Mouse (Mus musculus): Measurements from ENCODE around the gene Add1. TPM values are rescaled to one million over a fixed set of nuclear protein-coding genes. Genes with fewer than 3 reads are reported as not detected.

Gene Add1
- polyA plus RNA-seq, 1 experiment from 2014 or later: 133 TPM

DNA sequence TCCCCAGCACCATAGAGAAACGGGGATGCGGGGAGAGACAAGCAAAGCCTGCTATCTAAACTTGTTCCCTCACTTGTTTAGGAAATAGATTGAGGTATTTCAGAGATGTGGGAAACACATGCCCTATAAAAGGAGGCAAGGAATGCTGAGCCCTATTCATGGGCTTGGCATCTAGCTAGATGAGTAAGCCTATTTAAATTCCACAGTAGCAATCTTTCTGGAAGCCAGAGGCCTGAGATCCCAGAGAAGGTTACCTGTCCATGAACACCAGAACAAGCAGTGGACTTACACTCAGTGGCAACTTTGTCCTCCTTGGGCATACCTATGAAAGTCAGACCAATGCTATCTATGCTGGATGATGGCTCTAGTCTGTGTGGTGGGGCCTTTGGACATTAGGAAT is 89.8 kb downstream of the Add1 start:
- H3K9ac ChIP-seq (ENCODE audit: low read depth, low read length): no peak overlapping the region
- no peak for ATAC-seq (ENCODE audit: low read depth)
- H3K4me3 ChIP-seq (ENCODE audit: low read depth, low read length): no peak overlapping the region
- H3K4me1 ChIP-seq (ENCODE audit: control insufficient read depth, low read depth, low read length): peaks cover 12% of the 10 kb centered on the region
- H3K9me3 ChIP-seq (replicated peaks; ENCODE audit: control insufficient read depth, low read length): no peaks in the 10 kb centered on the region
- no peaks in the 10 kb centered on the region for H3K36me3 ChIP-seq (ENCODE audit: control insufficient read depth, insufficient read depth)
- H3K27ac ChIP-seq (ENCODE audit: low read length): no peak overlapping the region
- H3K4me2 ChIP-seq (ENCODE audit: low read depth, low read length): no peak overlapping the region
- H3K27me3 ChIP-seq (ENCODE audit: control insufficient read depth, insufficient read depth, low read depth, low read length): no peaks in the 10 kb centered on the region
- WGBS (ENCODE audit: insufficient replicate concordance): 84% methylated on average over 2 of the region's 2 CpGs

DNA sequence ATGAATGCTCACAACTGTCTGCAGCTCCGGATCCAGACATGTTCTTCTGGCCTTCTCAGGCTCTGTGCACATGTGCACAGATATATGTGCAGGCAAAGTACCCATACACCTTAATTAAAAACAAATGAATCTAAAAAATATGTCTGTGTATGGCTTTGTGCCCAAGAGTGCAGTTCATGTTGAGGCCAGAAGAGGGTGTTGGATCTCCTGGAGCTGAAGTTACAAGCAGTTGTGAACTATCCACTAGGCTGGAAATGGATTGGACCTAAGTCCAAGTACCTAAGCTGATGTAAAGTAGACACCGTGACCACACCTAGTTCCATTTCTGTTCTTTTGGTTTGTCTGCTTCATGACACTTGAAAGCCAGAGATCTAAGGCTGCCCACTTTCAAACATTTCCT is 96.0 kb downstream of the Add1 start:
- Histone ChIP-seq H3K27ac (ENCODE audit: low read length) (no peak overlapping the region), H3K36me3 (ENCODE audit: control insufficient read depth, insufficient read depth) (no peaks in the 10 kb centered on the region), H3K9ac (ENCODE audit: low read depth, low read length) (no peak overlapping the region), H3K9me3 (replicated peaks; ENCODE audit: control insufficient read depth, low read length) (no peaks in the 10 kb centered on the region), H3K4me3 (ENCODE audit: low read depth, low read length) (no peak overlapping the region), H3K4me1 (ENCODE audit: control insufficient read depth, low read depth, low read length) (no peaks in the 10 kb centered on the region), H3K4me2 (ENCODE audit: low read depth, low read length) (no peak overlapping the region), H3K27me3 (ENCODE audit: control insufficient read depth, insufficient read depth, low read depth, low read length) (no peaks in the 10 kb centered on the region)
- no peak for ATAC-seq (ENCODE audit: low read depth)
- WGBS (ENCODE audit: insufficient replicate concordance): 70% methylated on average over 2 of the region's 2 CpGs

DNA sequence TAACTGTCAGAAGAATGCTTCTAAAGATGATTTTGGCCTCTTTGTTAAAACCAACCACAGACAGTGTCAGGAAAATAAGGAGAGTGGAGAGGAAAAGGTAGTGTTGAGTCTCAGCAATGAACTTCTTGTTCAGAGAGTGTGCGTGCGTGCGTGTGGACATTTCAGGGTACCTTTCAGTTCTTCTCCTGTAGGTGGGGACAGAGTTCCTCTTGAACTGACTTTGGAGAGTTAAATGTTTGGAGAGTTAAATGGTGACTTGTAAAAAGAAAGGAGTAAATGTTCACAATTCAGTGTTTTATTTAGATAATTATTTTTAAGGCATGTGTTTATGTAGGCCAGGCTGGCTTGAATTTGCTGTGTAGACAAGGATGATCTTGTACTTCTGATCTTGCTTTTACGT is 96.8 kb downstream of the Add1 start:
- 54% methylated on average over 4 of the region's 4 CpGs for WGBS (ENCODE audit: insufficient replicate concordance)
- Histone ChIP-seq H3K9ac (ENCODE audit: low read depth, low read length) (no peak overlapping the region), H3K4me2 (ENCODE audit: low read depth, low read length) (no peak overlapping the region), H3K9me3 (replicated peaks; ENCODE audit: control insufficient read depth, low read length) (no peaks in the 10 kb centered on the region), H3K36me3 (ENCODE audit: control insufficient read depth, insufficient read depth) (no peaks in the 10 kb centered on the region), H3K27ac (ENCODE audit: low read length) (no peak overlapping the region), H3K4me3 (ENCODE audit: low read depth, low read length) (no peak overlapping the region), H3K4me1 (ENCODE audit: control insufficient read depth, low read depth, low read length) (no peaks in the 10 kb centered on the region), H3K27me3 (ENCODE audit: control insufficient read depth, insufficient read depth, low read depth, low read length) (no peaks in the 10 kb centered on the region)
- no peak for ATAC-seq (ENCODE audit: low read depth)

Small RNA genes lying within 50 kb of the gene (microRNA-seq; reads per million reads assigned to microRNA genes)
- gene Mir7036b: 8.6 reads per million, percentile 25 among the genes with 10 or more reads in this experiment

Other genes starting within 250 kb of the Add1 start
- 68.3 and 68.4 TPM in 2 replicates for gene Rnf4, start 237.4 kb upstream of the Add1 start, polyA plus RNA-seq (2015; fragmentation: Nextera tagmentation; extraction: Ambion mirVana)
- gene Fam193a, start 203.7 kb upstream of the Add1 start, polyA plus RNA-seq (2015; fragmentation: Nextera tagmentation; extraction: Ambion mirVana): 3.2 and 3.3 TPM in 2 replicates
- gene Tnip2, start 59.7 kb upstream of the Add1 start, polyA plus RNA-seq (2015; fragmentation: Nextera tagmentation; extraction: Ambion mirVana): 6.2 and 6.3 TPM in 2 replicates
- gene Sh3bp2, start 47.8 kb upstream of the Add1 start, polyA plus RNA-seq (2015; fragmentation: Nextera tagmentation; extraction: Ambion mirVana): 6.5 and 6.8 TPM in 2 replicates
- gene Mfsd10, start 63.5 kb downstream of the Add1 start, polyA plus RNA-seq (2015; fragmentation: Nextera tagmentation; extraction: Ambion mirVana): 35.3 and 52.3 TPM in 2 replicates
- 9.3 and 10.1 TPM in 2 replicates for gene Nop14, start 86.5 kb downstream of the Add1 start, polyA plus RNA-seq (2015; fragmentation: Nextera tagmentation; extraction: Ambion mirVana)
- 0.79 and 0.91 TPM in 2 replicates for gene Grk4, start 86.7 kb downstream of the Add1 start, polyA plus RNA-seq (2015; fragmentation: Nextera tagmentation; extraction: Ambion mirVana)
- 4.4 and 4.9 TPM in 2 replicates for gene Htt, start 188.1 kb downstream of the Add1 start, polyA plus RNA-seq (2015; fragmentation: Nextera tagmentation; extraction: Ambion mirVana)